Mouse (Mus musculus): ENCODE data around the gene D17H6S53E.

D17H6S53E gene

GRCm38 (mm10) chr17:35162121-35162520, 35.9 kb downstream of the D17H6S53E start:
- no peak for DNase-seq (ENCODE audit: low spot score in 2 of 2)

DNA sequence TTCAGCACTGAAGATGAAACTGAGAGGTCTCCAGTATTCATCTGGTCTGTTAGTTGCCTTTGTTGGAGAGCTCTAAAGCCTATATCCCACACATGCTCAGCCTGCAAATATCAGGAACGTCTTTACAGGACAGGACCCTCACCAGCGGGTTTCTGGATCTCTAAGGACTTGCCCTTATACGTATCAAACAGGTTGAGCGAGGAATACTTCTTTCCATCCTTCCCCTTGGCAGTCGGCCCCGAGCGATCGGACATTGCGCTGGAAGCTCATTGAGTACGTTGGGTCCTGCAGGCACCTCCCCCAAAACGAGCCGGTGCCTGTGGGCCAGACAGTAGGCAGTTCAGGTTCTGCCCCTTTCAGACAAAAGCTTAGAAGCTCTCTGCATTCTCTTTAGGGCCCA, 36.6 kb downstream of the D17H6S53E start:
- no peak for DNase-seq (ENCODE audit: low spot score in 2 of 2)

DNA sequence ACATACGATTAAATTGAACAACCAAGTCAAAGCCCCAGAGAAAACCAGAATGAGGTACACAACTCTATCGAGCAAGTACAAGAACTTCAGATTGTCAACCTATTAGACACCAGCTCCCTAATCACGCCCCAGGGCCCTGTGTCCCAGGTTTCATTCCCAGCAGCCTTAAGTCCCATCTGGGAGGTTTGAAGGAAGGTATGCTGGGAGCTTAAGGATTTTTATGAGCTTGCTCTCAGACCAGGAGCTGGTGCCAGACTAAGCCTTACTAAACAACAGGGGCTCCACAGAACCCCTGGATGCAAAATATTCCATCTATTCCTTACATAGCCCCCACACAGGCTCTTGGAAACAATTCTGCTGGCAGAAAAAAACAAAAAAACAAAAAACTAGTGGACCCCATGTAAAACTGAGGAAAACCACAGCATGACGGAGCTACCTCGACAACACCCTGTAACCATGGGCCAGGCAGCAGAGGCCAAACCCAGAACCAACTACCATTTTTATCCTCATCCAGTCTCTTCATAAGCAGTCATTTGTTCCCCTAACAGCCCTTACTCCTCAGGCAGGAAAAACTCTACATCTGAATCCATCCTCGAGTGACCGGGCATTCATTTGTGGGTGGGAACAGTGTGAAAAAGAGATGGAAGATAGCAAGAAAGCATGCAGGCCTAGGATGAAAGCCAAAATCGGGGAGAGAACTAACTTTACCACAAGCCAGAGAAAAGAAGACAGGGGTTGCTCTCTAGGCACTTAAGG, 37.3 kb downstream of the D17H6S53E start:
- peak in 1 of 2 experiments; percentile 34 for DNase-seq (ENCODE audit: low spot score in 2 of 2)

DNA sequence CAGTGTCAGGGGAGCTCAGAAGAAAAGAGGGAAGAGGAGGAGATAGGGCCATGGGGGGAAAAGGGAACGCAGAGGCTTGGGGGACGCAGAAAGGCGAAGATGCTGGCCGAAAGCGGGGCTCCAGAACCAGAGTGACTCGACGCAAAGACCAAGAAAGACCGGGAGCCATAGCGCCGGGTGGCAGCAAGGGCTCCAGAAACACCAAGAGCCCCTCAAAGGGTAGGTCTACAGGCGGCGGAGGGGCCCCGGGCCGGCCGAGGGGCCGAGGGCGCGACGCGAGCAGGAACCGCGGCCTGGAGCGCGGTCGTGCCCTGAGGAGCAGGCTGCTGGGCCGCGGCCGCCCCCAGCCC, 38.0 kb downstream of the D17H6S53E start:
- no peak for DNase-seq (ENCODE audit: low spot score in 2 of 2)

DNA sequence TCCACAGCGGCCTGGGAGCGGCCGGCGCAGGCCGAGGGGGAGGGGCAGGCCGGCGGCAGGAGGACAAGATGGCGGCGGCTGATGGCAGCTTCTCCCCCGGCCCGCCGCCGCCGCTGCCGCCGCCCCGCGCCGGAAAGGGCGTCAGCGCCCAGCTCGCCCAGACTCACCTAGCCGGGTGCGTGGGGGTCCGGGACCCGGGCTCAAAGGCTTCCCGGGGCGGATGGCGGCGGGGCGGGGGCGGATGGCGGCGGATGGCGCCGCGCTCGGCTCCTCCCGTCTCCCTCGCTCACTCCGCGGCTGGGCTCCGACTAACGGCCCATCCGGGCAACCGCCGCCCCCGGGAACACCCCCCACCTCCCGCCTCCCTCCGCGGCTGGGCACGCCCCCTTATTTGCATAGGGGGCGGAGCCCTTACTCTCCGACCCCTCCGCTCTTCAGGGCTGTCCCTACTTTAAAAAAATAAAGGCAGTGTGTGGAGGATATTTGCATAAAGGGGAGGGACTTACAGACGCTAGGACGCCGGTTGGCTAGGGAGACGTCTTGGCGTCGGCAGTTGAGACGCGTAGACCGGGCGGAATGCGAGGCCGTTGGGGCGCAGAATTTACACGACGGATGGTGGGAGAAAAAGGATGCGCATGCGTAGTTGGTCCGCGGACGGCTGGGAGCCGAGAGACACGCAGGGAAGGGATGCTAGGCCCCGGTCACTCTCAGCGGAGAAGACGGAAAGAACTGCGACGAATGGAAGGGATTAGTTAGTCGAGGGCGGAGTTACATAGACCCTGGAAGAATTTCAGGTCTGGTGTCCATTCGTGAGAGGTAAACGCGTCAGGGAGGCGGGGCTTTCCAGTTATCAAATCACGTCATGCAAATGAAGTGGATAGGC, 38.6 kb downstream of the D17H6S53E start, which contains the start of gene Prrc2a:
Prrc2a (minus strand) TSS at position 330 of the 883 bp plus-strand sequence.
- peak; percentile 95 to 96 for DNase-seq (ENCODE audit: low spot score in 2 of 2)

DNA sequence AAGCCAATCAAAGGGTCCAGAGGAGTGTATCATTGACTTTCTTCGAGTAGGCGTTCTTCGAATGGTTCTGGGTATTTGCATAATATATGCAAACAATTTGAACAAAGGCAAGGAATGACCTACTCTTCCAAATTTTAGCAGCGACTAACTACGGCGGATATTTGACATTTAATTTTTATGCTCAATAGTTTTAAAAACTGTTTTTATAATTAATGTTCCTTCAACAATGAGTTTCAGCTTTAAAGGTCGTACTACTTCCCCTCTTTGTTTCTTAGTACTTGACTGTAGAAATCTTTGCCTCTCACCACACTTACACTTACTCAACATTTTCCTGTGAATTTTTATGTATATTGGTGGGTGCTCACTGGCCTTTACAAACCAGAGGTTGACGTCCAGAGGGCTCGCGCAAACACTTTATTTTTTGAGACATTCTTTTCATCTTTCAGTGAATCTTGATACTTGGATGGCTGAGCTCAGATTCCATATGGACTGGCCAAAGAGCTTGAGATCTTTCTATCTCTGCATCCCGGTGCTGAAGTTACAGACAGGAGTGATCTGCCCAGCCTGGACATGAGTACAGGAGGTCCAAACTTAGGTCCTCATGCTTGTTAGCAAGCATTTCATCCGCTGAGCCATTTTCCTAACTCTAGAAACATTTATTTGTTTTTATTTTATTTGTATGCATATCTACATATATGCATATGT, 39.4 kb downstream of the D17H6S53E start:
- no peak for DNase-seq (ENCODE audit: low spot score in 2 of 2)

DNA sequence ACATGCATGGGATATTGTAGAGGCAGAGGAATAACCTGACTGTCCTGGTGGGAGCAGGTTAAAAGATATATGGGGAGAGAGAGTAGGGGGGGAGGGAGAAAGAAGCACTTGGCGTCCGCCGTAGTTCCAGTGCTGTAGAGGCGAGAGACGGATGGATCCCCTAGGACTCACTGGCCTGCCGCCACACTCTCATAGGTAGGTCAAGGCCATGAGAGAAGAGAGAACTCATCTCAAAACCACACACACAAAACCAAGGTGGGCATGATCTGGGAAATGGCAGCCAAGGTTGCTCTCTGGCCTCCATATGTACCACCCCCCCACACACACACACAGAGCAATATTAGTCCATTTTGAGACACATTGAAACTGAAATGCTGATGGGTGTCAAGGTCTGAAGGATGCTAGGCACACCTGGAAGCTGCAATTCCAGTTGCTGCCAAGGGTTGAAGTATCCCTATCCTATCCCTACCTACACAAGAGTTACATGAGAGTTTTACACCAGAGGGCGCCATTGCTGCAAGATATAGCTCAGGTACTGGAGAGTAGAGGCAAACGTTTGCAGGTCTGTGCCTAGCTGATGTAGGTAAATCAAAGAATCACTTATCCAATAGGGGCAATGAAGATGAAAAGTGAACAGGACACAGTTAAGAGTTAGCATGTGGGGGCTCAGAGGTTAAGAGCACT, 40.3 kb downstream of the D17H6S53E start:
- DNase-seq (ENCODE audit: low spot score in 2 of 2): peak; percentile 47 to 80

DNA sequence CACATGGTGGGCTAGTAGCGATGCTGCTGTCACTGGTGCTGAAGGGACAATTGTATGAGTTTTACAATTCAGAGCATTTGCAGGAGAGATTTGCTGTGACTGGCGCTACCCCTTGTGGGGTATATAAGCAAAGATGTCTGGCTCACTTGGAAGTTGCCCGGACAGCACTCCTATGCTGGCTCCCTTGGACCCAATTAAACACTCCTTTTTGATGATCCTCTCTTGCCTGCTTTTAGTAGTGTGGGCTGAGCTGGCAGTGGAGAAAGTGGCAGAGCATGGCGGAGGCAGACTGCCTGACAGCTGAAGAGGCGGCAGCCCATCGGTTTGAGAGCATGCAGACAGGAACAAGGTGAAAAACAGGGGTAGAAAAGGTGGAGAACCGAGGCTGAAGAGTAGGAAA, 41.6 kb downstream of the D17H6S53E start:
- DNase-seq (ENCODE audit: low spot score in 2 of 2): no peak

- DNase-seq (ENCODE audit: low spot score in 2 of 2): peak in 1 of 2 experiments; percentile 50
These were observed 42.5 kb downstream of the D17H6S53E start for GRCm38 (mm10) chr17:35168541-35169207.

DNA sequence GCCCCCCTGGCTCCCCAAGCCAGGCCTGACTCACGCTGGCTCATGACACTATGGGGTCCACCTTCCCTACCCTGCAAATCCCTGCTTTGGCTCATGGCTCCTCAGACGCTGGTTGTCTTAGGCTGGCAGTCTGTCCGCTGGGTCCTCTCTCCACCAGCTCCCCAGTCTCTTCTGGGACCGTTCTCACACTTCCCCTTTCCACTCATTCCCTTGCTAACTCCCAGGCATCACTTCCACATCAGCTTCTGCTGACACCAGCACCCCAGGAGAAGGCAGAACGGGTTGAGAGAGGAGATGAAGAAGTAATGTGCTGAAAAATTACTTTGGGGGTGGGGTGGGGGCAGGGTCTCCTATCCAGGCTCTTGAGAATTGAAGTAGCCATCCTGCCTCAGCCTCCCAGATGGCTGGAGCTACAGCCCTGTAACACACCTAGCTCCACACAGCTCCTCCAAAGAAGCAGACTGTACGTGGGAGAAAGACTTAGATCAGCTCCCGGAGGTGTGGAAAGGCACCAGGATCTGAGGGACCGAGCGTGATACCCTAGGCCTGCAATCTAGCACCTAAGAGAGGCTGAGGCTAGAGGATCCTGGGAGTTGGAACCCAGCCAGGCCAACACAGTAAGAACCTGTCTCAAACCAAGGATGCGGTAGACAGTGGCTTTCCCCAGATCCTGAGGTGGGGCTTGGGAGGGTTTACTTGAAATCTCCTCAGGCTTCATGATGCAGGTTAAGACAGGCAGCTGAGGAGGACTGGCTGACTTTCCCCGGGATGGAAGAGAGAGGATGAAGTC, 46.5 kb downstream of the D17H6S53E start:
- DNase-seq (ENCODE audit: low spot score in 2 of 2): no peak

DNA sequence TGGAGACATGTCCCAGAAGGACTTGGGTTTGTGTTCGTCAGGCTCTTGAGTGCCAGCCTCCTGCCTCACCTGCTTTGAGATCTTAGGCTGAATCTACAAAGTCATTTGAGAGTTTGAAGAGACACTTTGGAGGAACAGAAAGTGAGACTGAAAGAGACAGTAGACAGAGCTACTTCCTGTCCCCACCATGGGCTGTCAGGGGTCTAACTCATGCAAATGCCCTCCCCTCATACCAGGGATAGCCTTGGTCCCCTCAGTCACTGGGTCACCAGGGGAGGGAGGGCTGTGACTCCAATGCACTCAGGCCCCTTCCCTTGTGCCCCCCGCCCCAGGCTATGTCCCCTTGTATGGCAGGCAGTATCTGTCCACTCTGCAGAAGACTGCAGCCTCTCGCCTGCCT, 47.2 kb downstream of the D17H6S53E start:
- DNase-seq (ENCODE audit: low spot score in 2 of 2): peak; percentile 28 to 44

GRCm38 (mm10) chr17:35174201-35174977, 48.2 kb downstream of the D17H6S53E start:
- DNase-seq (ENCODE audit: low spot score in 2 of 2): peak in 1 of 2 experiments; percentile 13

GRCm38 (mm10) chr17:35175382-35175781, 49.2 kb downstream of the D17H6S53E start:
- DNase-seq (ENCODE audit: low spot score in 2 of 2): peak in 1 of 2 experiments; percentile 17

DNA sequence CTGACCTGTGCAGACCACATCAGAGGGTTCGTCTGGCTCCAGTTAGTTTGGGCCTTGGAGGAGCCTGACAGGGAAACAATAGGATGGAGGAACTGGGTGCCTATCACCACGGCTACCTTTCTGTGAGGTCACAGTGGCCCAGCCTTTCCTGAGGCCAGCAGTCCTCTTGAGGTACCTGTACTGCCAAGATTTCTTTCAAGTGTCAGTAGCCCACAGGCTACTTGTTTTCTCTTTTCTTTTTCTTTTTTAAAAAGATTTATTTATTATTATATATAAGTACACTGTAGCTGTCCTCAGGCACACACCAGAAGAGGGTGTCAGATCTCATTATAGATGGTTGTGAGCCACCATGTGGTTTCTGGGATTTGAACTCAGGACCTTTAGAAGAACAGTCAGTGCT, 49.8 kb downstream of the D17H6S53E start, which contains the start of gene Aif1:
Aif1 (minus strand) TSS at position 101 of the 400 bp plus-strand sequence.
- no peak for DNase-seq (ENCODE audit: low spot score in 2 of 2)
